Mouse (Mus musculus) forebrain, embryonic 15.5 days (tissue): ENCODE measurements at regions not wholly inside any gene's neighbourhood (a gene's known extent, or its start where the extent isn't known, plus 50 kb on each side); places are given as distances from the start of the nearest gene placed in this dataset.

Experiments
- ATAC-seq: fragments of 200-750 bp; cut with Nextera tagmentation; replicated peaks from 2 replicates; pipeline ENCODE4 v1.8.0; 2017; ENCODE audit warnings: mild to moderate bottlenecking, moderate TSS enrichment, moderate library complexity
- H3K27ac ChIP-seq: fragments of 300-500 bp; sonication (generic); replicated peaks from 2 replicates; pipeline ENCODE4 v1.5.1; 2015; ENCODE audit warnings: mild to moderate bottlenecking, inconsistent platforms
- H3K27me3 ChIP-seq: fragments of 300-500 bp; sonication (generic); 2 replicates; pipeline ENCODE4 v1.6.1; 2015; ENCODE audit warnings: inconsistent platforms
- H3K36me3 ChIP-seq: fragments of 300-500 bp; sonication (generic); 2 replicates; pipeline ENCODE4 v1.6.1; 2015; ENCODE audit warnings: mild to moderate bottlenecking, inconsistent platforms
- H3K4me1 ChIP-seq: fragments of 300-500 bp; sonication (generic); 2 replicates; pipeline ENCODE4 v1.6.1; 2015; ENCODE audit warnings: inconsistent platforms
- H3K4me2 ChIP-seq: fragments of 300-500 bp; sonication (generic); replicated peaks from 2 replicates; pipeline ENCODE4 v1.6.1; 2015; ENCODE audit warnings: mild to moderate bottlenecking, inconsistent platforms
- H3K4me3 ChIP-seq: fragments of 300-500 bp; sonication (generic); 2 replicates; pipeline ENCODE4 v1.5.1; 2015; ENCODE audit warnings: mild to moderate bottlenecking, inconsistent platforms
- H3K9ac ChIP-seq: fragments of 300-500 bp; sonication (generic); replicated peaks from 2 replicates; pipeline ENCODE4 v1.6.1; 2015; ENCODE audit warnings: mild to moderate bottlenecking, inconsistent platforms
- H3K9me3 ChIP-seq: fragments of 300-500 bp; sonication (generic); 2 replicates; pipeline ENCODE4 v1.6.1; 2016; ENCODE audit warnings: inconsistent platforms
- WGBS: fragments of 180-500 bp; shearing (Covaris S2); methylation state at CpG from one replicate; pipeline ENCODE4 v1.1.7; 2015; ENCODE audit warnings: mixed read lengths; 5-methylcytosine and 5-hydroxymethylcytosine counted together

DNA sequence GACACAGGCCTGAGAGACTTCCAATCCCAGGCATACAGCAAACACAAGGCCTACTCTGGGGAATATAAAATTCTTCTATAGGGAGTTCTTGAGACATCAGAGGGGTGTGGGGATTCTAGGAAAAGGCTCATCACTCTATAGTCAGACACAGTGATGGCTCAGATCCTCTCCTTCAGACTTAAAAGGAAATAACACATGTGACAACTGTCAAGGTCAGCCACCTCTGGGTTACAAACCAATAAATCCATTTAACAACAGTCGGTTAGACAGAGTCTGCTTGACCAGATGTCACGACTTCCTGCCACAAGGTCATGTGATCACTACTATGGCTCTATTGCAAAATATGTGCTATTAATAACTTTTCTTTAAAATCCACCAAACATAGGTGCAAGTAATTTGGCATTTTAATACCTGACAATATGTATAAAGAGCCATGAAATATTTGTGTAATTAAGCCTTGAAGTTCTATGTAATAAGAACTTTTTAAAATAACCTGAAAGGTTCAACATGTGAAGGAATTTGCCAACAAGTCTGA is 94.1 kb upstream of the Lpar1 start:
- Histone ChIP-seq H3K36me3 (no peaks in the 10 kb centered on the region), H3K9me3 (no peaks in the 10 kb centered on the region), H3K4me1 (no peaks in the 10 kb centered on the region), H3K27me3 (no peaks in the 10 kb centered on the region), H3K27ac (no peak overlapping the region), H3K4me3 (no peak overlapping the region), H3K9ac (no peak overlapping the region), H3K4me2 (no peak overlapping the region)
- ATAC-seq, result no peak
- 89% methylated on average over 2 of the region's 2 CpGs for WGBS

DNA sequence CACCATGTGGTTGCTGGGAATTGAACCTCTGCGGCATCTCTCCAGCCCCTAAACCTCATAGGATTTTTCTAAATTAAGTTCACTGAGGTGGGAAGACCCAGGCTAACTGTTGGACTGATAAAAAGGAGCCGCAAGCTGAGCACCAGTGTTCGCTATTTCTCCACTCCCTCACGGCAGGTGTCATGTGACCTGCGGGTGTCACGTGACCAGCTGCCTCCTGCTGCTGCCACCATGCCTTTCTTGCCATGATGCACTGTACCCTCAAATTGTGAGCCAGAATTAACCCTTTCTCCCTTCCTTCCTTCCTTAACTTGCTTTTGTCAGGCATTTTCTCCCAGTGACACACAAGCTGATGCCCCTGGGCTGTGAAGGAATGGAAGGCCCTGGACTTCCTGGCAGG is 93.1 kb upstream of the Lpar1 start:
- Histone ChIP-seq H3K36me3 (no peaks in the 10 kb centered on the region), H3K4me3 (no peak overlapping the region), H3K27ac (no peak overlapping the region), H3K4me1 (no peaks in the 10 kb centered on the region), H3K9me3 (no peaks in the 10 kb centered on the region), H3K9ac (no peak overlapping the region), H3K4me2 (no peak overlapping the region), H3K27me3 (no peaks in the 10 kb centered on the region)
- ATAC-seq, result no peak
- WGBS, result 96% methylated on average over 6 of the region's 6 CpGs

DNA sequence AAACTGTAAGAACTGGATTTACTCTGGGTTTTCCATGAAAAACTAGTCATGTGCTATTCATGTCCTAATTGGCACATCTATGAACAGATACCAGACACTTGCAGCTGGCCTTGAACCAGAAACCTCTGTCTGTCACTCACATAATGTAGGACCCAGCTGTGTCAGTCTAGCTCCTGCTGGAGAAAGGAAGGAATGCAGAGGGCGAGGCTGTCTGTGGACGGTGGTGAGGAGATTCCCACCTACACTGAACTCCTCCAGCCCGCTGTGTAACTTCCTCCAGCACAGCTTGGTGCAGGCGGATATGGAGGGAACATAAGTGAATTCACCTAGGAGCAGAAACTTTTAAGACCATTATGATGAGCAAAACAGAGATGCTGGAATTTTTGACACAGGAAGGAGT is 89.7 kb upstream of the Lpar1 start:
- no peak for ATAC-seq

DNA sequence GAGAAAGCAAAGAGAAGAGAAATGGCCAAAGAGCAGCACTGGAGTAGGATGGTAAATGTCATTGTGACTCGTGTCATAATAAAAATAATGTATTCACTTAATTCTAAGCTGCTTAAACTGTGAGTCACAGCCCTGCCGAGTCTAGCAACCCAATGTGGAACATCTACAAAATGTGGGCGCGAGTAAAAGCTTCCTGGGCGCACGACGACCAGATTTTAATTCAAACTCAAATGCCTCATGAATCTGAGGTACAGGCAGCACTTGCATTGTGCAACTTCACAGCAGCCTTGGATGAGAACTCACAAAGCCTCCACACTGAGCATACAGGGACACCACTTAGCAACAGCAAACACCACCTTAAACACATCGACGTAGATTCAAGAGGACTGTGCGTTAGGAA is 88.5 kb upstream of the Lpar1 start:
- no peaks in the 10 kb centered on the region for H3K27me3 ChIP-seq
- WGBS, result 69% methylated on average over 10 of the region's 10 CpGs

More for the DNA sequence above, 89.7 kb upstream of the Lpar1 start:
- H3K4me2 ChIP-seq, result no peak overlapping the region
- no peaks in the 10 kb centered on the region for H3K36me3 ChIP-seq
- H3K4me3 ChIP-seq, result no peak overlapping the region
- no peaks in the 10 kb centered on the region for H3K9me3 ChIP-seq
- no peak overlapping the region for H3K9ac ChIP-seq
- no peak overlapping the region for H3K27ac ChIP-seq
- WGBS, result 66% methylated on average over 4 of the region's 4 CpGs
- no peaks in the 10 kb centered on the region for H3K4me1 ChIP-seq
- H3K27me3 ChIP-seq, result no peaks in the 10 kb centered on the region

DNA sequence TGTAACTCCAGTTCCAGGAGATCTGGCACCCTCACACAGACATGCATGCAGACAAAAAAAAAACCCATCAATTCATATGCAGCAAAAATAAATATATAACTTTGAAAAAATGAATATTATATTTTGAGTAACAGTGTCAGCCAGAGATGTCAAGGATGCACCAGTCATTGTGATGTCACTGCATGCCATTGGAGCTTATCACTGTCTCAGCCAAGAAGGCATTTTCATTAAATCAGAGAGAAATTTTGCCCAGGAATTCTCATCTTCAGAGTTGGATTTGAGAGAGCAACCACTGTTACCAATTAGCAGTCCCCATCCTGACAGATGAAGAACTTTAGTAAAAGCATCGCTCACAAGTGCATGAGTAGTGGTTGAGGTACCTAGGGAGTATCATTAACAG is 79.0 kb upstream of the Lpar1 start:
- 89% methylated on average over 1 of the region's 1 CpGs for WGBS
- ATAC-seq, result no peak
- no peak overlapping the region for H3K27ac ChIP-seq

More for the DNA sequence above, 88.5 kb upstream of the Lpar1 start:
- Histone ChIP-seq H3K9me3 (no peaks in the 10 kb centered on the region), H3K4me3 (no peak overlapping the region), H3K4me1 (no peaks in the 10 kb centered on the region), H3K9ac (no peak overlapping the region), H3K27ac (no peak overlapping the region), H3K4me2 (no peak overlapping the region), H3K36me3 (no peaks in the 10 kb centered on the region)
- ATAC-seq, result no peak

DNA sequence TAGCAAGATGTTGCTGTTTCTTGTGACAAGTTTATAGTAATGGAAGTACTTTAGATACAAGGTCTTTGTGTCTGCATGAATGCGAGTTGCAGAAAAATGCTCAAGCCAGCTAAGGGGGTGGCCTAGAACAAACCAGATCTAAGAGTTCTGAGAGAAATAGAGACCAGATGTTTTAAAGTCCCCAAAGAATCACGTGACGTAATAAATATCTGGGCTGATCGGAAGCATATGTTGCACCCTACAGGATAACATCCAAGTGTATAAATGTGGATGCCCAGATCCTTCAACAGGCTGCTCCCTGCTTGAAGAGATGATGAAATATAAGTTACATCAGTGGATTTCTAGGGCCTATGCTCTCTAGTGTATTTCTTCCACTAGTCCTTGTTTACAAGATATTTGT is 77.7 kb upstream of the Lpar1 start:
- no peak overlapping the region for H3K9ac ChIP-seq
- no peaks in the 10 kb centered on the region for H3K9me3 ChIP-seq
- no peak overlapping the region for H3K4me2 ChIP-seq
- H3K36me3 ChIP-seq, result no peaks in the 10 kb centered on the region
- H3K4me1 ChIP-seq, result no peaks in the 10 kb centered on the region
- no peak for ATAC-seq
- H3K27me3 ChIP-seq, result no peaks in the 10 kb centered on the region
- H3K4me3 ChIP-seq, result no peak overlapping the region
- WGBS, result 74% methylated on average over 4 of the region's 4 CpGs
- no peak overlapping the region for H3K27ac ChIP-seq

More for the DNA sequence above, 79.0 kb upstream of the Lpar1 start:
- Histone ChIP-seq H3K4me1 (no peaks in the 10 kb centered on the region), H3K9me3 (no peaks in the 10 kb centered on the region), H3K36me3 (no peaks in the 10 kb centered on the region), H3K4me3 (no peak overlapping the region), H3K27me3 (no peaks in the 10 kb centered on the region), H3K4me2 (no peak overlapping the region), H3K9ac (no peak overlapping the region)

DNA sequence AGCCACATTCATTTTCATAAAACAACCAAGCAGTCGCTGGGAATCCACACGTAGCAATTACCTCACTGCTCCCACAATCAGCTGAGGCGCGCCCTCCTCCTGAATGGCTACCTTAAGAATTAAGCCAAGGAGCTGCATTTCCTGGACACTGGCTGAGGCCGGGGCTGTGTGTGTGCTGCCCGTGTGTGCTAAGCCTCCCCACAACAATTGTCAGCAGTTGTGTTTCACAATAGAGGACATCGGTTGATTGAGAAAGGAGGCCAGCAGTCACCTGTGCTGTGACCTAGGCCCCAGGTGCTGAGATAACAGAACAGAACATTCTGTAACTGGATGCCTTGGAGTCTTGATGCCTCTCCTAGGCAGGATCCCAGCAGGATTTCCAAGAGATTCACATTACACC is 73.3 kb upstream of the Lpar1 start:
- H3K9ac ChIP-seq, result no peak overlapping the region
- H3K27ac ChIP-seq, result no peak overlapping the region
- no peak for ATAC-seq
- WGBS, result 53% methylated on average over 7 of the region's 7 CpGs
- H3K9me3 ChIP-seq, result no peaks in the 10 kb centered on the region; the same call in 1 of the 2 replicates
- no peak overlapping the region for H3K4me3 ChIP-seq
- no peaks in the 10 kb centered on the region for H3K36me3 ChIP-seq
- no peaks in the 10 kb centered on the region for H3K4me1 ChIP-seq
- H3K27me3 ChIP-seq, result no peaks in the 10 kb centered on the region
- no peak overlapping the region for H3K4me2 ChIP-seq

DNA sequence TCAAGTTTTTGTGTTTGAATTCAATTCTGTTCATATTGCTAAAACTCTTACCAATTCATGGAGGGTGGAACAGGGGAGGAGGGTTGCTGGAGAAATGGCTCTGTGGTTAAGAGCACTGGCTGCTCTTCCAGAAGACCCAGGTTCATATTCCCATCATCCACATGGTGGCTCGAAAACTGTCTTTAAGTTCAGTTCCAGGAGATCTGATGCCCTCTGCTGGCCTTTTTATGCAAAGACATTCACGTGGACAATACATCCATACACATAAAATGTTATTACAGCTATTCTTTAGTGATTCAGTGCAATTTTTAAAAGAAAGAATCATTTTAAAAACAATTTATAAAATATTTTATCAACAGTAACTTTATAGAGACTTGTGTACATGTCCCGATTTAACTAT is 70.4 kb upstream of the Lpar1 start:
- Histone ChIP-seq H3K27me3 (no peaks in the 10 kb centered on the region), H3K4me2 (no peak overlapping the region), H3K4me1 (no peaks in the 10 kb centered on the region), H3K27ac (no peak overlapping the region), H3K9ac (no peak overlapping the region), H3K4me3 (no peak overlapping the region), H3K9me3 (no peaks in the 10 kb centered on the region; the same call in 1 of the 2 replicates), H3K36me3 (no peaks in the 10 kb centered on the region)
- ATAC-seq, result no peak
- WGBS, result 81% methylated on average over 3 of the region's 3 CpGs

DNA sequence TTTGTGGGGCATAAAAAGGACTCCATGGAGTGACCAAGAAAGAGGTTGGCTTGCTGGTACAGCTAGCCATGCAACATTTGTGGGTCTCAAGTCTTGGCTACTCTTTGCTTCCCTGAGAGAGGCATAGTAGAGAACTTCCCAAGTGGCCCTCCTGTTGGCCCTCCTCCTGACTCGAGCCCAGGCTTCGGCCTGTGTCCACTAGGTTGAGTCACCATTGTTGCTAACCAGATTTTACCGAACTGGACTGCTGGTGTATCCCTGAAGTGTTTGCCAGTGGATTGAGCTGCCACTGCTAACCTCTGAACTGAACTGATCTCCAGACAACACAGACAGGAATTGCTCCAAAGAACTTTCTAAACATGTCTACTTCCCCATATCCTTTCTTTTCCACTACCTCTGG is 66.9 kb upstream of the Lpar1 start:
- Histone ChIP-seq H3K4me3 (no peak overlapping the region), H3K27ac (no peak overlapping the region), H3K9ac (no peak overlapping the region), H3K27me3 (no peaks in the 10 kb centered on the region), H3K9me3 (no peaks in the 10 kb centered on the region; the same call in 1 of the 2 replicates), H3K4me2 (no peak overlapping the region), H3K36me3 (no peaks in the 10 kb centered on the region), H3K4me1 (no peaks in the 10 kb centered on the region)
- no peak for ATAC-seq
- 94% methylated on average over 3 of the region's 3 CpGs for WGBS

DNA sequence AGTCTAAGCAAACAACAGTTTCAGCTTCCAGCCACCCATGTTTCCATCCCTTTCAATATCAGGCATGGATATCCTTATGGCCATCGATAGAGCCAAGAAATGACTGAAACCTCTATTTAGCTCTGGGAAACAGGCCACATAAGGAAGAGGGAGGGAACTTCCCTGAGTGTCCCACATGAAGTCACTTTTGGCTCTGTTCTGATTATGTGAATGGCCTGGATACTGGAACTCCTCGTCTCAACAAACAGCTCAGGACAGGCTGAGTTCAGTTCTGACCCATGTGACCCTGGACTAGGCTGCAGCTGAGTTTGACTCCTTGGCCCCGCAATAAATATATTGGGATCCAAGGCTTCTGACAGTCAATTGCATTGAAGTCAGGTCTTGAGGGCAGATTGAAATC is 63.6 kb upstream of the Lpar1 start:
- Histone ChIP-seq H3K36me3 (no peaks in the 10 kb centered on the region), H3K4me1 (no peaks in the 10 kb centered on the region), H3K4me2 (no peak overlapping the region), H3K9me3 (no peaks in the 10 kb centered on the region), H3K27me3 (no peaks in the 10 kb centered on the region), H3K9ac (no peak overlapping the region), H3K27ac (no peak overlapping the region), H3K4me3 (no peak overlapping the region)
- WGBS, result 89% methylated on average over 3 of the region's 3 CpGs
- no peak for ATAC-seq

DNA sequence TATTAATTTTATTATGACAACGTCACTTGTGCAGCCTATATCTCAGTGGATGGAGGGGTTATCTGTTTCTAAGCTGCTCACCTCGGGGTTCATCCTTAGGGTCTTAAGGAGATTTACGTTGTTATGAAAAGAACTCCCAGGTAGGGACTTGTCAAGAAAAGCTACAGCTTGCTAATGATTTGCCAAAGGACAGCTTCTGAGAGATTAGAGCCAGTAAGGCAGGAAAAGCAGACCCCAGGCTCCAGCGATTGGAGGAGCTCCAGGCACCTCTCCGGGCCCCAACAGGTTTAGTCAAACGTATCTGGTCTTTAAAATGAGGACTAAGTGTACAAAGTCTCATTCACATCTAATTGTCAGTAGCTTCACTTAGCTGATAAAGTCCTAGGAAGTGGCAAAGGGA is 59.8 kb upstream of the Lpar1 start:
- no peak overlapping the region for H3K9ac ChIP-seq
- no peaks in the 10 kb centered on the region for H3K9me3 ChIP-seq
- no peaks in the 10 kb centered on the region for H3K36me3 ChIP-seq
- H3K27me3 ChIP-seq, result no peaks in the 10 kb centered on the region
- H3K4me3 ChIP-seq, result no peak overlapping the region
- no peak for ATAC-seq
- no peaks in the 10 kb centered on the region for H3K4me1 ChIP-seq
- no peak overlapping the region for H3K4me2 ChIP-seq
- 34% methylated on average over 6 of the region's 6 CpGs for WGBS
- no peak overlapping the region for H3K27ac ChIP-seq

DNA sequence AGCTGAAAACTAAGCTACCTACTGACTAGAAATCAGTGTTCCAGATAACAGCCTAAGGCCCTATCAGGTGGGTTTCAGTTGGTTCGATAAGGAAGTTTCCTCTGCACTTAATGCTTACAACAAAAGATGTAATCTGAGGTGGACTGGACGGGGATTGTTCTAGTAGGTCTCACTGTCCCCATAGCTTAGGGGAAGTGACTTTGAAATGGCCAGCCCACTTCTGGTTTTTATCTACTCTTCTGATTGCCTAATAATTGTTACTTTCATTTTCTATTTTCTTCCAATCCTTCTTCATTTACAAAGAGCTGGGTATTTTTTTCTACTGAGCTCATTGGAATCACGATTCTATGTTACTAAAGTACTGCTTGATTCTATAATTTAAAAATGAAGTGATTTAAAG is 59.3 kb upstream of the Lpar1 start:
- H3K9me3 ChIP-seq, result no peaks in the 10 kb centered on the region
- H3K4me3 ChIP-seq, result no peak overlapping the region
- H3K9ac ChIP-seq, result no peak overlapping the region
- H3K36me3 ChIP-seq, result no peaks in the 10 kb centered on the region
- ATAC-seq, result no peak
- no peaks in the 10 kb centered on the region for H3K4me1 ChIP-seq
- no peak overlapping the region for H3K27ac ChIP-seq
- H3K4me2 ChIP-seq, result no peak overlapping the region
- 90% methylated on average over 3 of the region's 3 CpGs for whole genome bisulfite sequencing
- no peaks in the 10 kb centered on the region for H3K27me3 ChIP-seq

DNA sequence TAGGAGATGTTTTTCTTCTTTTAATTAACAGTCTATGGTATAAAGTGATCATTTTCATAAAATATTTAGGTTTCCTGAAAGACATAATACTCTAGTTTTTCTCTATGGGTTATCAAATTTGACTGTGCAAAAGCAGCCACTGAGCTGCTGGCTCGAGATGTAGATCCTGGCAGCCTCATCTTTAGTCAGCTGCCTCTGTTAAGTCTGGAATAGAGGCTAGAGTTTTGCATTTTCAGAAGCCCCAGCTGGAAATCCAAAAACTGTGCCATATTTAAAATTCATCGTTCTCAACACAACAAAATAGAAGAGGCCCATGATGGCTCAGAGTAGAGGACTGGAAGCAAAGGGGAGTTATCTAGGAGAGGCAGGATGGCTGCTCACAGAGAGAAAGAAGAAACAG is 53.8 kb upstream of the Lpar1 start:
- Histone ChIP-seq H3K4me2 (no peak overlapping the region), H3K27me3 (no peaks in the 10 kb centered on the region), H3K4me1 (no peaks in the 10 kb centered on the region), H3K9me3 (no peaks in the 10 kb centered on the region), H3K36me3 (no peaks in the 10 kb centered on the region), H3K9ac (no peak overlapping the region), H3K4me3 (no peak overlapping the region), H3K27ac (no peak overlapping the region)
- no peak for ATAC-seq
- WGBS, result 86% methylated on average over 2 of the region's 2 CpGs
